Mouse (Mus musculus): ENCODE data around the gene Slc1a7.
A peak's percentile ranks its signal among the peaks of the same experiment; 100 is the strongest.

Gene Slc1a7

DNA sequence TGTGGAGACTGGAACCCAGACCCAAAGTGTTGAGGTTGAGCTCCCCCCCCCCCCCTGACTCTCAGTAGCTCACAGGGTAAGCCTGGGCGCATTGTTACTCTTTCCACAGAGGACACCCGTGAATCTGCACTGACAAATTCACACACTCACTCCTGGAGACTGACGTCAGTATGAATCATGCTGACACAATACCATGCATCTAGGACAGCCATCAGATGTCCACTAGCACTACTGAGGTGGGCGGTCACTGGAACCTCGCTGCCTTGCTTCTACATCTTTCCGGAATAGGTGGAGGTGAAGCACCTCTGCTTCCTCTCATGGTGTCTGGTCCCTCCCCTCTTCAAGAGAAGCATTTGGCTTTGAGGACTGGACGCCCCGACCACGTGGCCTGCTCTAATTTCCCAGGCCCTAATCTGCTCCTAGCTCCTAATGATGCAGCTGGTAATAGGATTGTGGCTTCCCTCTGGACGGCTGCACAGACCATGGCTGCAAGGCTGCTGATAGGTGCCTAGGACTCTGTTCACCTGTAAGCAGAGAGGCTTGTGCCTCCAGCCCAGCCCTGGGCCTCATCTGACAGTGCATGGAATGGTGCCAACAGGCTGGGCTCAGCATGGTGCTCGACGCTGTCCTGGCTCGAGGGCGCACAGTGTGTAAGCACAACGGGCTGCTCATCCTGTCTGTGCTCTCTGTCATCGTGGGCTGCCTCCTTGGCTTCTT lies at the start of gene Slc1a7:
Gene Slc1a7 (plus strand): TSS at position 367 of the 717 bp plus-strand sequence.
- DNase-seq (ENCODE audit: low spot score), result no peak

DNA sequence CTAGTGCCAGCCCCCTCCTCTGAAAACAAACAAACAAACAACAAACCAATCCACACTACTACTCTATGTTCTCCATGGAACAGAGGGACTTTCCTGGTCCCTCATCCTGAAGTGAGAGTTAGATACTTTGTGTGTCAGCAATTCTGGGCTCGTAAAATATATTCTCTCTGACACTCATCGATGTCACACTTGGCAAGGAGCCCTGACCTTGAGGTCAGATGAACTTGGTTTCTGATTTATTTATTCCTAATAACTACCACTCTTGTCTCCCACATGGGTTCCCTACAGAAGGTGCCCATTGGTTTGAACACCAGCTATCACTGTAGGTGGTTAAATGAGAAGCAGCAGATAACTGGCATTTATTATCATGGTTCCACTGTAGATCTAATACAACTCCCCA lies 47.8 kb upstream of the Slc1a7 start:
- DNase-seq (ENCODE audit: low spot score), result no peak

DNA sequence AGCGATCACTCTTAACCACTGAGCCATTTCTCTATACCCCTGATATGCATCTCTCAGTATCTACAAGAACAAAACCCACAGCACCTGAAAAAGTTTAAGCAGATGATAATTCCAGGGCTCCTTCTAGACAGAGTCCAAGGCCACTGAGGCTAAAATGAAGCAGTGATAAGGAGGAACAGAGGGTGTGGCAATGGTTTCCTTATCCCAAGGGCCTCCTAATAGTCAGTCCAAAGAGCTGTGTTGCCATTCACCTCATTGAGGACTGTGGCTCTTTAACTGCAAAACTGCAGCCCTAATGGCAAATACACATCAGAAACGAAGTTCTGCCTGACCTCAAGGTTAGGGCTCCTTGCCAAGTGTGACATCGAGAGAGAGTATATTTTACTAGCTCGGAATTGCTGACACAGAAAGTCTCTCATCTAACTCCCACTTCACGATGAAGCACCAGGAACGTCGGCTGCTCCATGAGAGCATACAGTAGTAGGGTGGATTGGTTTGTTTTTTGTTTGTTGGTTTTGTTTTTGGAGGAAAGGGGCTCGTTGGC lies 46.9 kb upstream of the Slc1a7 start:
- DNase-seq (ENCODE audit: low spot score), result no peak

DNA sequence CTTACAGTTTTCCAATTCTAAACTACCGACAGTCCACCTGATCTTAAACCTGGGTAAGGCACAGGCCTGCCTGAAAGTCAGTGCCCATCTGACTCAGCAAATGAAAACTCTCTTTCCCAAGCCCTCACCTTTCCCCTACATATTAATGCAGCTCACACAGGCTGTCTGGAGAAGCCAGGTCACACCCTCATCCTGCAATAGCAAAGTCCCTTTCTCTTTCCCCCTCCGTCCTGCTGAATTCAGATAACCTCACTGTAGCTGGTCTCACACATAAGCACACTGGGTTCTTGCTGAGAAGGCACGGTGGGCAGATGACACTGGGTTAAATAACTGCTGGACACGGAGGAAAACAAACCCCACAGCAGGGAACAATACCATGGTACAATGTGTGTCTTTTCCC lies 46.2 kb upstream of the Slc1a7 start:
- no peak for DNase-seq (ENCODE audit: low spot score)

DNA sequence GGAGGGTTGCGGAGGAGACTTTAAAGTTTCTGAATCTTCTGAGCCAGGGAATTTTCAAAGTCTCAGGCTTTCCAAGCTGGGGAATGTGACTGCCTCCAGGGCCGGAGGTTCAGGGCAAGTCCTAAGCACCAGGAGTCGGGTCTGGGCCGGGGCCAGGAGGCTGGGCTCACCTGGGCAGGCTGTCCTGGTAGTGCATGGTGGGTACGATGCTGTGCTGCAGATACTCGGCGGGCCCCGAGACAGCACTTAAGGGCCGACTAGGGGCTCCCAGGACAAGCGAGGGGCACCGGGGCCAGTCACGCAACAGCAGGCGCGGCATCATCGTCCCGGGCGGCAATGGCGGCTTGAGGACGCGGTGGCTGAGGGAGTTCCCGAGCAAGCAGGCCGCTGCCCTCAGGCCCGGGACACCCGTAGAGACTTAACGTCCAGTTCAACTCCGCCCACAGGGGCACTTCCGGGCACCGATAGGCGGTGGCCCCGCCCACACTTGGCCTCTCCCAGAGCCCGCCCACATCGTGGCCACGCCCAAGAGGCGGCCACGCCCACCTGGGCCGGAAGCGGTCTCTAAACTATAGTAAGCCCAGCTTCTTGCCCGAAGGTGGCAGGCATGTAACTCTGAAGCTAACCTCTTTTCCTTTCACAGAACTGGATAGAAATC lies 44.9 kb upstream of the Slc1a7 start, which contains the start of gene Cpt2:
Gene Cpt2 (minus strand): TSS at position 466 of the 658 bp plus-strand sequence.
- peak; percentile 98 for DNase-seq (ENCODE audit: low spot score)

DNA sequence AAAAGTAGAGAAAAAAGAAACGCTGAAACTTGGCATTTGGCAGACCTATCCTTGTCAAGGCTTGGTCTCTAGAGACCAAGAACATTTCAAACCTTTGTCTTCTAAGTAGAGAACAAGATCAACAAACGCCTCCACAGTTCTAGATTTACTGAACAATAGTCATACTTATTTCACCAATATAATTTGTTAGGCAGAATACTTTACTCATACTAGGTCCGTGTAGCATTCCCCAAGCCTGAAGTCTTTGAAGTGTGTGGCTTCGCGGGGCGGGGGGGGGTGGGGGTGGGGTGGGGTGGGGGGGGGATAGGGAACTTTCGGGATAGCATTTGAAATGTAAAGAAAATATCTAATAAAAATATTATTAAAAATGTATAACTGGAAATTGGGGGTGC lies 44.3 kb upstream of the Slc1a7 start:
- DNase-seq (ENCODE audit: low spot score), result no peak

DNA sequence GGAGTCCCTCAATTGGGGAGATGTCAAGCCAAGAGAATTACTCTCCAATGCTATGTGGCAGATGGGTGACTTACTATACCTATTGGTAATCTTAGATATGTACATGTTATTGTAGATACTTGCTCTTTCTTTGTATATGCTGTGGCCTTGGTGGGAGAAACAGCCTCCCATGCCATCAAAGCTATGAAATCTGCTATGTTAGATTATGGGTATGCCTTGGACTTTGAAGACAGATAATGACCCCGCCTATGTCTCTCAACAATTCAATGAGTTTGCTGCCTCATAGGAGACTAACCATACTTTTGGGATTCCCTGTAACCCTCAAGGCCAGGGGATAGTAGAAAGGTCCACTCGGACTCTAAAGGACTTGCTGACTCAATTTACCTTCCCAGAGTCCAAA lies 39.9 kb upstream of the Slc1a7 start:
- no peak for DNase-seq (ENCODE audit: low spot score)

DNA sequence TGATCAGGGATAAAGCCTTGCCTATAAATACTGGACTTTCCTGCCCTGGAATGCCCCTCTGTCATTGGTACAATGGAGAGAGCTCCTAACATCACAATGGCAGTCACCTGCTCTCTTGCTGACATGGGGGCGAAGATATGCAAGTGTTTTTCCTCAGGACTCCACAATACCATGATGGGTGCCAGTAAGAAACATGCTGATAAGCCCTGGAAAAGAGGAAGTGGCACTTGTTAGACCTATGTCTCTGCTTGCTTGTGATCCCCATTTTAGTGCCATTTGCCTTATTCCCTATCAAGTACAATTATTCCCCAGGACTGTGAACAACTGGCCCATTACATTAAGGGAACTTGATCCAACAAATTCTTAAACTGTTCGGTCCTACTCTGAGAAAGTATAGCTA lies 39.4 kb upstream of the Slc1a7 start:
- no peak for DNase-seq (ENCODE audit: low spot score)

DNA sequence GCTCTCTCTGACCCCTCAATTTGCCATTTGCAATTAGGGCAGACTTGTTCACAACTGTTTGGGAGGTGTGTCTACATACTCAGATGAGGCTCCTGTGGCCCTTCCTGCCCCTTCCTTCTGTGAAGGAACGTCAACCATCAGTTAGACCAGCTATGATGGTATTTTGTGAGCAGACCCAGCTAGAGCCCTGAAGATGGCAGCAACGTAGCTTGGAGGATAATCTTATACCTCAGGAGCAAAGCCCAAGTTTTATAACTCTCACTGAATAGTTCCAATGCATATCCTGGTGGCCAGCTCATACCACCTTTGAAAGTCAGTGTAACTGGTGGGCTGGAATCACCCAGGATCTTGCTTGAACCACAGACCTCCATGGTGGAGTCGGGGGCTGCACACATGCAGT lies 36.7 kb upstream of the Slc1a7 start:
- DNase-seq (ENCODE audit: low spot score), result no peak

DNA sequence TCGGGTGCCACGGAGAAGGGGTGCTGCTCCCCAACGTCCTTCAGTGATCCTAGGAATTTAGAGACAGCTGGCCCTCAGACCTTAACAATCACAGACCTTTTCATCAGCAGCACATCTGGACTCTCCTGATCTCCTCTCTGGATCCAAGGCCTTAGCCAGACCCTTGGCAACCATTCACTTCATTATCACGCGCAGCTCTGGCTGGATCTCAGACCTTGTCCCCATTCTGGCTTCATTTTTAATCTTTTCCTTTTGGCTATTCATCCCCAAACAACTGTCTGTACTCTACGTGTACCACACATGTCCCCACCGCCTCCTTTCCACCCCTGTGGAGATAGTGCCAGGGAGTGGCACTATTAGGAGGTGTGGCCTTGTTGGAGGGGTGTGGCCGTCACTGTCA lies 34.9 kb upstream of the Slc1a7 start:
- no peak for DNase-seq (ENCODE audit: low spot score)

DNA sequence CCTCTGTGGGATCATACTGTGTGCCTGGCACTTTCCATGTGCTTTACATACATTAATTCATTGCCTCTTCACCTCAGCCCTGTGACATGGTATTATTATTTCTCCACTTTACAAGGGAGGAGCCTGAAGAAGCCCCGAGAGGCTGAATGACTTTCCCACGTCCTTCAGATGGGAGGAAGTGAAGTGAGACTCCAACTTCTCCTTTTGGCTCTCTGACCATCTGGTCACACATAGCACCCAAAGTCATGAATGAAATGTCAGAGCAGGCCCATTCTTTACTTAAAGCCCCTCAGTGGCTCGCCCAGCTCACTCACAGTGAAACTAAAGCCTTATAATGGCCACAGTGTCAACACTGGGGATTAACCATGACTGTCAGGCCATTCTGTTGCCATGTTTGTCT lies 32.9 kb upstream of the Slc1a7 start:
- no peak for DNase-seq (ENCODE audit: low spot score)

DNA sequence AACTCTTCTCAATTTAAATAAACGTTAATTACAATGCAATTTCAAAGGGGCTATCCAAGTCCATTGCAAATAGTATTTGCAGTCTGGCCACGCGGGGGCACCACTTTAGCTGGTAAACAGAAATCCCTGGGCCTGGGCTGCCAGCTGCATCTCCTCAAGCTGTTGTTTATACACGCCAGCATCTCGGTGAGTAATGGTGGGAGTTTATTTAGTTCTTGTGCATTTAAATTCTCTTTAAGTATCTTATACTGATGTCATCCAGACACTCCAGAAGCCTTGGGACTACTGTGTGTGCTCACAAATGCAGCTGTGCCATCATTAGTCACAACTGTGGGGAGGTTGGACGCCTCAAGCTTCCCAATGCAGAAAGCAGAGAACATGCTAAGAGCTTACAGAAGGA lies 30.8 kb upstream of the Slc1a7 start:
- DNase-seq (ENCODE audit: low spot score), result peak; percentile 80

DNA sequence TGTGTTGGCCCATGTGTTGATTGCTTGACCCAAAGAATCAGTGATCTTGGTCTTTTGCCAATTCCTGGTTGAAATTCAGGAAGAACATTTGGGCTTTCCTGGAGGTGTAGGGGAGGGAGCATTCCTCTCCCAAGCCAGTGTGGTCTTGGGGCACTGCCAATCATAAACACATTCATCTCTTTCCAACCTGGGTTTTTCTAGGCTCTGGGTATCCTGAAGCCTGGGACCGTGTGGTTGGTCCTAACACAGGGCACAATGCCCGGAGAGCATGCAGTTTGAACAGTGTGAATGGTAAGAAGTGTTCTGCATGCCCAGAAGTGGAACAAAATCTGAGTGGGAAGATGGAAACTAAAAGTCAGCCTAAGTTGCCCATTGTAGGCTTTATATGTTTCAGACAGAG lies 30.0 kb upstream of the Slc1a7 start:
- no peak for DNase-seq (ENCODE audit: low spot score)

DNA sequence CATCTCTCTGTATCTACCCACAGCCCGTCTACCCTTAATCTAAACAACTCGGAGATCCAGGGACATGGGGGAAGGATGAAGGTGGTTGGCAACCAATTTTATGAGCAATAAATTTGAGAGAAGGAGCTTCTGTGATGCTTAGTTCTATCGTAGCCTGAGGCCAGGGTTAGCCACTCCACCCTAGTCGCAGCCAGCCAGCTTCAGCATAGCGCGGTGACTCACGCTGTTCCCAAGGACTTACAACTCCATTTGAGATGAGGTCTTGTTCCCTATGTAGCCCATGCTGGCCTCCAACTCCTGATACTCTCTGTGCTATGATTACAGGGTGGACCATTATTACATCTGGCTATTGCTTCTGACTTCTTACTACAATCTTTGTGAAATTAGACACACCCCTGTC lies 25.4 kb upstream of the Slc1a7 start:
- DNase-seq (ENCODE audit: low spot score), result no peak

DNA sequence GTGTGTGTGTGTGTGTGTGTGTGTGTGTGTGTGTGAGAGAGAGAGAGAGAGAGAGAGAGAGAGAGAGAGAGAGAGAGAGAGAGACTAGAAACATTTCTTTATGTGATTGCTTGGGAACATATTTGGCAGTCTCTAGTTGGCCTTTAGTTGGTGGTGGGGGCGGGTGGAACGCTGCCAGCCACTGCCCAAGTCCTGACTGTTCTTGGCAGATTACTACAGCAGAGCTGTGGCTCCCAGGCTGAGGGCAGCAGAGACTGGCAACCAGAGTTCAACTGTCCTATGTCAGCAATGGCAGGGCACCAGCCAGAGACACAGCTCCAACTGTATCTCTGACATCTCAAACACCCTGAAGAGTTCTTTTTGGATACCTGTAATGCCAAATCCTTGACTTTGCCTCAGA lies 24.0 kb upstream of the Slc1a7 start:
- no peak for DNase-seq (ENCODE audit: low spot score)

DNA sequence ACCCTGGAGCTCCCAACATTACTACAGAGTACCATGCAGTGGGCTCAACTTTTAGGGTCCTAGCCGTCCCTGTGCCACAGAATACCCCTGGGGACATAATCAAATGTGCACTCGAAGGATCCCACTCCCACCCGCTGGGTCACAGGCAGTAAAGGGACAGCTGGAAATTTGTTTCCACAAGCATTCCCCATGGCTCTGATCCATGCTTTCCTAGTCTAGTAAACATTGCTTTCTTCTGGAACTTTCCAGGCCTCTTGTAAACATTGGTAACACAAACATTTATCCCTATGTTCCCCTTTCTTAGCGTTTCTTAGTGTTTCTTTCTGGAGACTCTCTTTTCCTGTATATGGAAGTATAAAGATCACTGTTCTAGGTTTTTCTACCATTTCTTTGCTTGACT lies 18.2 kb upstream of the Slc1a7 start:
- no peak for DNase-seq (ENCODE audit: low spot score)

DNA sequence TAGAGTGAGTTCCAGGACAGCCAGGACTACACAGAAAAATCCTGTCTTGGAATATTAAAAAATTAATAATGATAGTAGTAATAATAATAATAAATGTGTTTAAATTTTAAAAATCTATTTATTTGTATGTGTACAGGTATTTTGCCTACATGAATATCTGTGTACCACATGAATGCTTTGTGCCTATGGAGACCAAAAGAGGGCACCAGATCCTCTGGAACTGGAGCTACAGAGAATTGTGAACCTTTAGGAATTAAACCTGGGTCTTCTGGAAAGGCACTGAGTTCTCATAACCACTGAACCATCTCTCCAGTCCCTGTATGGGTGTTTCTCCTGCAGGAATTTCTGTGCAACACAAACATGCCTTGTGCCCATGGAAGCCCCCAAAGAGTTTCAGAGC lies 15.3 kb upstream of the Slc1a7 start:
- DNase-seq (ENCODE audit: low spot score), result no peak

DNA sequence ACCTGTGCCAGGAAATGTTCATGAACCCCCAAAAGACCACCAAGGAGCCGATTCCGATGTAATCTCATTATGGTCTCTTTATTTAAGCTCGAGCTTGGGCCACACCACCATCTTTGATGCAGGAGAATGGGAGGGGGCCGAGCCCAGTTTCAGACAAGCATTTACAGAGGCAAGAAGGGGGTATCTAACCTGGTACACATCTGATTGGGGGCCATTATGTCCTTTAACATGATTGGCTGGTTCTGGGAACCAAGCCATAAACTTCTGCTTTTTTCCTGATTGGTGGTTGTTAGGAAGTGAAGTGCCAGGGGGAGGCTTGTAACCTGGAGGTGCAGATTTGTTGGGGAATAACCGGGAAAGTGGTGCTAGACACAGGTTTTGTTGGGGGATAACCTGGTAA lies 12.4 kb upstream of the Slc1a7 start:
- DNase-seq (ENCODE audit: low spot score), result no peak

DNA sequence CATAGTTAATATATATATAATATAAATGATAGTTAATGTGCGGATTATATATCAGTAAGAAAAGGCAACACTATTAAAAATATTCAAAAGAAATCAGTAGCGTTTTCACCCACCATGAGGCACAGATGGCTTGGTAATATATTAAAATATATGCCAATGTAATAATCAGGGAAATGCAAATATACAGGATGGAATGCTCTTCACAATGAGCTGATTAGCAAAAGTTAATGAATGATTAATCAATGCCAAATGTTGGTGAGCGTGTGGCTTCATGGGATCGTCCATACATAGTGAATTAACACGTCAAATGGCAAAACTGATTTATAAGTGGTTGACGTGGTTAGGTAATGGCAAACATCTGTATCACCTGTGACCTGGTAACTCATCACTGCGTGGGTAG lies 9.6 kb upstream of the Slc1a7 start:
- DNase-seq (ENCODE audit: low spot score), result no peak

DNA sequence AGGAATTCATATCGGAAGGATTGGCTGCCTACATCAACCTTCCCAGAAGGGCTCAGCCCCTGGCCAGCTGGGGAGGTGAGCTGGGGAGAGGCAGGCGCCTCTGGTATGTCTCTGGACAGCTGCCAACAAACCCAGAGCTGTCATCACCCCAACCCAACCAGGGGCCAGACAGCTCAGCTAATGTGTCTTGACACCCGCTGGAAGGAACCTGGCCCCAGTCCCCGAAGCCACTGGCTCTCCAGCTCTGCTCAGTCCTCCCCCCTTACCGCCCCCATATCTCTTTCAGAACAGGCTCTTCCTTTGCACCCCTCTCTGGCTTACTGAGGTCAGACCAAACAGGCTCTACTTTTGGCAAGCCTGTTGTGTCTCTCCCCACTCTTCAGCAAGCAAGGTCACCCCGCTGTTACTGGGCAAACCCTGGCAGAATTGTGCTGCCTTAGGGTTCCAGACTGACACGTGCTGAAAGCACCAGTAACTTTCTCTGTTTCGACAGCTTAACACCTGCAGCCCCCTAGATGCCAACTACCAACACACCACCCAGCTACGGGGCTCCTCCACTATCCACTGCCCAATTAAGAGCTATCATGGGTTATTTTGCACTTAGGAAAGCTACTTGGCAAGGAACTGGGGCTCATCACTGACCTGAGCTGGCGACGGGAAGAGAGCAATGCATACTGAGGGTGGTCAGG lies 5.9 kb upstream of the Slc1a7 start:
- DNase-seq (ENCODE audit: low spot score), result no peak

DNA sequence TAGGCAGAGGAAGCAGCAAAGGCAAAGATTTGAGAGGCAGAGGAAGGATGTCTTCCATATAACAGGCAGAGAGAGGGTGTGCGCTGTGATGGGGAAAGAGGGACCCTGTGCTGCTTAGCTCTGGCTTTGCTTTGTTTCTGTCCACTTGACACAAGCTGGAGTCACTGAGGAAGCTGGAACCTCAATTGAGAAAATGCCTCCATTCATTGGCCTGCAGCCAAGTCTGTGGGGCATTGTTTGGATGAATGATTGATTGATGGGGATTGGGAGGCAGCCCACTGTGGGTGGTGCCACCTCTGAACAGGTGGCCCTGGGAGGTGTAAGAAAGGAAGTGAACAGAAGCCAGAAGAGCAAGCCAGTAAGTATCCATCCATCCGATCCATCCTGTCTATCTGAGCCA lies 5.3 kb upstream of the Slc1a7 start:
- no peak for DNase-seq (ENCODE audit: low spot score)

DNA sequence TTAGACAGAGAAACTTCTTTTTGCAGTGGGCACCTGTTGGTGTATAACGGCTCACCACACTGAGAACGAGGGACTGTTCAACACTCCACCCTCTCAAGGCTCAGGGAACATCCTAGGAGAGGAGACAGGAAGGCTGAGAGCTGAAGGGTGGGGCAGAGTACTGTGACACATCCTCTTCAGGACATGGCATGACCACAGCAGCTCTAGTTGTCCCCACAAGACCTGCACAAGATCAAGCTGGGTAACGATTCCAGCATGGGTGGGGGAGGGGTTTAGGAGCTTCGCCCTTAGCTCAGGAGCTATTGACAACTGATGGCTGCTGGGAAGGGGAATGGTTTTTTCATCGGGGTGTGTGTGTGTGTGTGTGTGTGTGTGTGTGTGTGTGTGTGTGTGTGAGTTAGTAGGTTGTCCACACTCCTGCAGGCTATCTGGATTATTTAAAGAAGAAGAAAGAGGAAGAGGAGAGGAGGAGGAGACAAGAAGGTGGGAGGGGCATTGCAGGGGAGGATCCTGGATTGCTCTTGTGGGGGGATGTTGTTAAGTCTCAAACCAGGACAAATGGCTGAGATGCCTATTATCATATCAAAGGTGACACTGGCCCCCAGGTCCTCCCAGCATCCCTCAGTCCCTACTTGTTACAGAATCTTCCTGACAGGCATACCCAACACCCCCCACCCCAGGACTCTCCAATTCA lies 1.6 kb upstream of the Slc1a7 start:
- no peak for DNase-seq (ENCODE audit: low spot score)

DNA sequence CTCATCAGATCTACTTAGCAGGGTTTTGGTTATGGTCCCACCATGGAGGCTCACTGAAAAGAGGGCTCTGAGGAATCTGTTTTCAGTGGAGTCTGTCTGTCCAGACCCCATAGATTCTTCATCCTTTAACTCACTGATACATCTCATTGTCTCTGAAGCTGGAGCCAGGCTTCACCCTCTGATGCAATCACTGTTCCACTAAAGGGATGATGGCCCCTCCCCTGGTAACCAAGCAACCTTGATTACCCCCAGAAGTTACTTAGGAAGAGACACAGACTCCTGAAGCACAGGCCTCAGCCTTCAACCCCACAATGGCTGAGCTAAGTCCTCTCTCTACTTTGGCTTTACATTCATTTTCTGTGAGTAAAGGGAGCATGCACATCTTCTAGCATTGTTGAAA lies 1.6 kb downstream of the Slc1a7 start:
- no peak for DNase-seq (ENCODE audit: low spot score)

Measured in retina, embryonic 14.5 days (tissue).